Mouse (Mus musculus): Measurements from ENCODE around the gene Ccdc92. TPM values are rescaled to one million over a fixed set of nuclear protein-coding genes. Genes with fewer than 3 reads are reported as not detected.

Ccdc92 gene
- polyA plus RNA-seq, 1 experiment from 2014 or later, result 10.1 TPM

Other genes starting within 250 kb of the Ccdc92 start
- gene Atp6v0a2, start 233.8 kb downstream of the Ccdc92 start, polyA plus RNA-seq (2014; fragmentation: Nextera tagmentation; extraction: Ambion mirVana), result 46.8 and 48.3 TPM in 2 replicates
- gene Dnah10, start 137.3 kb downstream of the Ccdc92 start, polyA plus RNA-seq (2014; fragmentation: Nextera tagmentation; extraction: Ambion mirVana), result 0.25 and 0.39 TPM in 2 replicates
- 59.0 and 71.7 TPM in 2 replicates for gene Zfp664, start 267 bp upstream of the Ccdc92 start, polyA plus RNA-seq (2014; fragmentation: Nextera tagmentation; extraction: Ambion mirVana)
- gene Rflna, start 140.8 kb upstream of the Ccdc92 start, polyA plus RNA-seq (2014; fragmentation: Nextera tagmentation; extraction: Ambion mirVana), result 19.3 and 29.0 TPM in 2 replicates